In genomic region chr1:139781143-139781542, GRCm38 (mm10) we compare ENCODE assay signal across 27 mouse cellular contexts. TPM values are rescaled to one million over a fixed set of nuclear protein-coding genes. Genes with fewer than 3 reads are reported as not detected.
DNase-seq lines count a peak whose midpoint lies in the region; ATAC-seq and TF ChIP-seq lines count a peak whose summit lies in the region.
"Had no signal": no experiment of that assay in that cellular context is flagged by ENCODE, and none has a peak within 500 bp of the region (broad histone marks: within the 10 kb centered on the region; RNA-seq: fewer than 3 reads in every experiment).

TSS of gene Gm4788 (minus strand) at chr1:139781243.

- no peak for TF ChIP-seq POLR2A in liver, adult 2 months (IDR thresholded peaks at IDR 0.05; ENCODE audit: extremely low read depth, insufficient read depth, low read length)

- whole genome bisulfite sequencing in forebrain, embryonic 12.5 days: 93% methylated on average over 1 of the region's 1 CpGs
- WGBS in forebrain, embryonic 11.5 days: 97% methylated on average over 1 of the region's 1 CpGs
- WGBS in liver, adult 2 months: 30% methylated on average over 1 of the region's 1 CpGs
- 89% methylated on average over 1 of the region's 1 CpGs for WGBS in liver, embryonic 11.5 days
- WGBS in liver, postnatal 0 days (ENCODE audit: insufficient replicate concordance): 87% methylated on average over 1 of the region's 1 CpGs
- 84% methylated on average over 1 of the region's 1 CpGs for WGBS in liver, embryonic 12.5 days (ENCODE audit: insufficient replicate concordance)

- no peaks in the 10 kb centered on the region for H3K4me1 ChIP-seq in forebrain, embryonic 12.5 days
- H3K4me1 ChIP-seq in forebrain, embryonic 11.5 days (replicated peaks; ENCODE audit: control insufficient read depth, insufficient read depth, low read length): no peaks in the 10 kb centered on the region
- H3K4me1 ChIP-seq in liver, adult 2 months (ENCODE audit: control insufficient read depth, insufficient read depth, low read length): peaks cover 3% of the 10 kb centered on the region
- no peaks in the 10 kb centered on the region for H3K4me1 ChIP-seq in liver, embryonic 11.5 days (replicated peaks; ENCODE audit: control insufficient read depth, insufficient read depth, low read length)
- H3K4me1 ChIP-seq in liver, postnatal 0 days (ENCODE audit: insufficient read depth): no peaks in the 10 kb centered on the region
- H3K4me1 ChIP-seq in liver, embryonic 12.5 days: no peaks in the 10 kb centered on the region

- 0 out of 2 replicates have a peak, but pooled peaks have one; percentile 20 for ATAC-seq in forebrain, embryonic 12.5 days (ENCODE audit: low FRiP score)
- no peak for ATAC-seq in forebrain, embryonic 11.5 days (replicated peaks; ENCODE audit: low FRiP score)
- ATAC-seq in liver, embryonic 11.5 days (replicated peaks; ENCODE audit: low FRiP score): no peak
- 0 out of 2 replicates have a peak, but pooled peaks have one; percentile 33 for ATAC-seq in liver, postnatal 0 days
- no peak for ATAC-seq in liver, embryonic 12.5 days
- ATAC-seq: activated CD4-positive, CD25-positive, alpha-beta regulatory T cell, adult 4 months; CD4-positive, CD25-positive, alpha-beta regulatory T cell, adult 4 months; Patski had no signal

- peaks cover 5% of the 10 kb centered on the region; the same call in 1 of the 2 replicates for H3K79me2 ChIP-seq in liver, adult 2 months (ENCODE audit: control insufficient read depth, insufficient read depth, low read length)

- no peak within 1 kb of the TSS for H3K27ac ChIP-seq in forebrain, embryonic 12.5 days
- H3K27ac ChIP-seq in forebrain, embryonic 11.5 days (ENCODE audit: low read depth, low read length): no peak within 1 kb of the TSS
- peak within 1 kb of the TSS; percentile 84 for H3K27ac ChIP-seq in liver, adult 2 months (replicated peaks; ENCODE audit: insufficient read depth, low read depth, low read length)
- H3K27ac ChIP-seq in liver, embryonic 11.5 days (ENCODE audit: low read depth, low read length): no peak within 1 kb of the TSS
- no peak within 1 kb of the TSS for H3K27ac ChIP-seq in liver, postnatal 0 days (ENCODE audit: low read depth)
- H3K27ac ChIP-seq in liver, embryonic 12.5 days: no peak within 1 kb of the TSS

- DNase-seq in adrenal gland, postnatal 14 days: no peak
- DNase-seq in adrenal gland, adult 18-20 months (ENCODE audit: low spot score in 2 of 2): no peak
- no peak for DNase-seq in forebrain, embryonic 11.5 days (ENCODE audit: low spot score)
- peak; percentile 81 for DNase-seq in liver, adult 2 months (ENCODE audit: extremely low read depth, low read depth, low spot score)
- no peak for DNase-seq in liver, embryonic 11.5 days (ENCODE audit: low spot score)
- DNase-seq in liver, postnatal 0 days: no peak
- DNase-seq: adrenal gland, adult 2 months; adrenal gland, adult 8-10 months; adrenal gland, postnatal 10 days; adrenal gland, postnatal 25 days; adrenal gland, postnatal 36 days; B cell, adult 2 months; cerebellum, adult 11 months; cerebellum, adult 11-12 months; cerebellum, adult 18-20 months; cerebellum, adult 2 months had no signal

- H3K9ac ChIP-seq in forebrain, embryonic 12.5 days: no peak within 1 kb of the TSS
- H3K9ac ChIP-seq in forebrain, embryonic 11.5 days (ENCODE audit: low read length): no peak within 1 kb of the TSS
- H3K9ac ChIP-seq in liver, adult 2 months (ENCODE audit: low read depth, low read length): peak within 1 kb of the TSS; percentile 76
- H3K9ac ChIP-seq in liver, embryonic 11.5 days (ENCODE audit: low read depth, low read length): no peak within 1 kb of the TSS
- H3K9ac ChIP-seq in liver, postnatal 0 days (replicated peaks): no peak within 1 kb of the TSS
- no peak within 1 kb of the TSS for H3K9ac ChIP-seq in liver, embryonic 12.5 days

- H3K4me2 ChIP-seq in forebrain, embryonic 12.5 days: no peak within 1 kb of the TSS
- no peak within 1 kb of the TSS for H3K4me2 ChIP-seq in forebrain, embryonic 11.5 days (ENCODE audit: low read depth, low read length, severe bottlenecking)
- no peak within 1 kb of the TSS for H3K4me2 ChIP-seq in liver, embryonic 11.5 days
- H3K4me2 ChIP-seq in liver, postnatal 0 days (ENCODE audit: low read depth, low read length): no peak within 1 kb of the TSS
- H3K4me2 ChIP-seq in liver, embryonic 12.5 days: no peak within 1 kb of the TSS

- no peak for TF ChIP-seq CTCF in liver, adult 2 months (IDR thresholded peaks at IDR 0.05; ENCODE audit: low read depth, low read length)
- TF ChIP-seq CTCF in liver, postnatal 0 days (IDR thresholded peaks at IDR 0.05; ENCODE audit: low read depth): no peak

- no peaks in the 10 kb centered on the region for H3K27me3 ChIP-seq in forebrain, embryonic 12.5 days
- no peaks in the 10 kb centered on the region for H3K27me3 ChIP-seq in forebrain, embryonic 11.5 days (ENCODE audit: control insufficient read depth, insufficient read depth, low read length)
- no peaks in the 10 kb centered on the region for H3K27me3 ChIP-seq in liver, adult 2 months (ENCODE audit: control insufficient read depth, insufficient read depth, low read length)
- no peaks in the 10 kb centered on the region for H3K27me3 ChIP-seq in liver, embryonic 11.5 days (replicated peaks; ENCODE audit: control insufficient read depth, insufficient read depth, low read length)
- H3K27me3 ChIP-seq in liver, postnatal 0 days (ENCODE audit: insufficient read depth, low read length): no peaks in the 10 kb centered on the region
- H3K27me3 ChIP-seq in liver, embryonic 12.5 days (replicated peaks): no peaks in the 10 kb centered on the region
- H3K27me3 ChIP-seq: CH12.LX, Patski had no signal

- no peaks in the 10 kb centered on the region for H3K36me3 ChIP-seq in forebrain, embryonic 12.5 days (replicated peaks)
- no peaks in the 10 kb centered on the region for H3K36me3 ChIP-seq in forebrain, embryonic 11.5 days (ENCODE audit: control insufficient read depth, insufficient read depth, low read length)
- no peaks in the 10 kb centered on the region; the same call in 1 of the 2 replicates for H3K36me3 ChIP-seq in liver, adult 2 months (ENCODE audit: control insufficient read depth, insufficient read depth, low read length)
- no peaks in the 10 kb centered on the region for H3K36me3 ChIP-seq in liver, embryonic 11.5 days (ENCODE audit: control insufficient read depth, insufficient read depth, low read length)
- no peaks in the 10 kb centered on the region for H3K36me3 ChIP-seq in liver, postnatal 0 days (replicated peaks; ENCODE audit: insufficient read depth, low read length)
- no peaks in the 10 kb centered on the region for H3K36me3 ChIP-seq in liver, embryonic 12.5 days
- H3K36me3 ChIP-seq: G1E had no signal

- H3K4me3 ChIP-seq in forebrain, embryonic 12.5 days (replicated peaks): no peak within 1 kb of the TSS
- no peak within 1 kb of the TSS for H3K4me3 ChIP-seq in forebrain, embryonic 11.5 days (ENCODE audit: low read depth, low read length)
- H3K4me3 ChIP-seq in liver, adult 2 months (ENCODE audit: insufficient read depth, low read depth, low read length): peak within 1 kb of the TSS; percentile 74
- no peak within 1 kb of the TSS for H3K4me3 ChIP-seq in liver, embryonic 11.5 days (ENCODE audit: low read depth, low read length)
- H3K4me3 ChIP-seq in liver, postnatal 0 days (ENCODE audit: low read depth, low read length): no peak within 1 kb of the TSS
- H3K4me3 ChIP-seq in liver, embryonic 12.5 days: no peak within 1 kb of the TSS

- TF ChIP-seq EP300 in liver, postnatal 0 days (IDR thresholded peaks at IDR 0.05; ENCODE audit: low read depth): no peak

- H3K9me3 ChIP-seq in forebrain, embryonic 12.5 days: no peaks in the 10 kb centered on the region
- H3K9me3 ChIP-seq in forebrain, embryonic 11.5 days (ENCODE audit: control insufficient read depth, low read length): no peaks in the 10 kb centered on the region
- H3K9me3 ChIP-seq in liver, embryonic 11.5 days (ENCODE audit: control insufficient read depth, low read length): no peaks in the 10 kb centered on the region
- H3K9me3 ChIP-seq in liver, postnatal 0 days (ENCODE audit: low read length): no peaks in the 10 kb centered on the region
- H3K9me3 ChIP-seq in liver, embryonic 12.5 days (replicated peaks): no peaks in the 10 kb centered on the region
- H3K9me3 ChIP-seq: G1E had no signal

RNA-seq across cellular contexts. Expression of gene Gm4788, which starts in this region (rescaled TPM):
- 1.4 and 19.0 TPM in 2 replicates for total RNA-seq in adrenal gland, postnatal 14 days (2021)
- total RNA-seq in adrenal gland, adult 18-20 months (2021): under 1 TPM; 0.35 to 0.70 TPM
- not detected in 2 replicates for polyA plus RNA-seq in forebrain, embryonic 12.5 days (2016; fragmentation: Nextera tagmentation; extraction: Ambion mirVana)
- polyA plus RNA-seq in forebrain, embryonic 11.5 days (2014; fragmentation: Nextera tagmentation; extraction: Ambion mirVana): not detected in 2 replicates
- 243 and 248 TPM in 2 replicates for total RNA-seq in liver, adult 2 months (2014; rRNA removed)
- 16.9 and 17.8 TPM in 2 replicates for polyA plus RNA-seq in liver, adult 2 months (2012; rRNA removed)
- not detected in 2 replicates for polyA plus RNA-seq in liver, embryonic 11.5 days (2014; fragmentation: Nextera tagmentation; extraction: Ambion mirVana)
- polyA plus RNA-seq in liver, postnatal 0 days (2015; fragmentation: Nextera tagmentation; extraction: Ambion mirVana): 9.1 and 11.4 TPM in 2 replicates
- polyA plus RNA-seq in liver, embryonic 12.5 days (2016; fragmentation: Nextera tagmentation; extraction: Ambion mirVana): not detected in 2 replicates
- total RNA-seq: CH12.LX, ES-E14, G1E, MEL had no signal
- polyA plus RNA-seq: activated CD4-positive, CD25-positive, alpha-beta regulatory T cell, adult 4 months; adrenal gland, adult 2 months; brain, embryonic 14.5 days; C2C12; CD4-positive, CD25-positive, alpha-beta regulatory T cell, adult 4 months; cerebellum, adult 2 months; G1E; Patski had no signal

Comparison
In these comparisons a context has a peak if more than half of its experiments do, and no peak if none do; other contexts are left out.
1. RNA of gene Gm4788 (total RNA-seq): 243 to 248 TPM in liver, adult 2 months; 1.4 to 19.0 TPM in adrenal gland, postnatal 14 days and 0.35 to 0.70 TPM in adrenal gland, adult 18-20 months; every median in the first group is over 10 times any median in the second.
2. Peak in ATAC-seq in forebrain, embryonic 12.5 days; RNA of the gene not detected or under 1 TPM.